Comparison of ENCODE assay signal across 23 mouse cellular contexts in genomic region chr17:90425974-90426373, GRCm38 (mm10).
DNase-seq lines count a peak whose midpoint lies in the region; TF ChIP-seq lines count a peak whose summit lies in the region.
"Had no signal": no experiment of that assay in that cellular context is flagged by ENCODE, and none has a peak within 500 bp of the region (broad histone marks: within the 10 kb centered on the region; RNA-seq: fewer than 3 reads in every experiment).

No protein-coding gene starts in this region.

- H3K4me1 ChIP-seq in embryonic facial prominence, embryonic 10.5 days: no peaks in the 10 kb centered on the region
- H3K4me1 ChIP-seq: embryonic facial prominence, embryonic 13.5 days; forebrain, embryonic 13.5 days; heart, embryonic 13.5 days; midbrain, embryonic 15.5 days; neural tube, embryonic 12.5 days had no signal

- H3K9me3 ChIP-seq in embryonic facial prominence, embryonic 10.5 days: no peaks in the 10 kb centered on the region
- H3K9me3 ChIP-seq: embryonic facial prominence, embryonic 13.5 days; forebrain, embryonic 13.5 days; heart, embryonic 13.5 days; midbrain, embryonic 15.5 days; neural tube, embryonic 12.5 days had no signal

- intact Hi-C loops in left cerebral cortex, postnatal 36 days (cut with DNase I): no loop called here

- no peak overlapping the region for H3K4me3 ChIP-seq in layer of hippocampus, adult 2 months
- no peak overlapping the region for H3K4me3 ChIP-seq in embryonic facial prominence, embryonic 10.5 days
- H3K4me3 ChIP-seq: embryonic facial prominence, embryonic 13.5 days; erythroblast, embryonic 14.5 days; forebrain, embryonic 13.5 days; heart, adult 2 months; heart, embryonic 13.5 days; left cerebral cortex, adult 2 months; midbrain, embryonic 15.5 days; neural tube, embryonic 12.5 days had no signal

- no peaks in the 10 kb centered on the region for H3K27me3 ChIP-seq in embryonic facial prominence, embryonic 10.5 days (replicated peaks; ENCODE audit: low read depth, poor library complexity, severe bottlenecking)
- H3K27me3 ChIP-seq: embryonic facial prominence, embryonic 13.5 days; forebrain, embryonic 13.5 days; heart, embryonic 13.5 days; midbrain, embryonic 15.5 days; neural tube, embryonic 12.5 days had no signal

- TF ChIP-seq CTCF in layer of hippocampus, adult 2 months (conservative IDR thresholded peaks at IDR 0.05): no peak

- peak in 1 of 2 experiments; percentile 39 for DNase-seq in layer of hippocampus, adult 2 months (ENCODE audit: low spot score in 2 of 2)
- DNase-seq in layer of hippocampus, postnatal 25 days (ENCODE audit: extremely low spot score in 1 of 2, low spot score in 1 of 2): no peak
- peak; percentile 86 for DNase-seq in cerebellum, adult 11-12 months
- DNase-seq in cerebellum, adult 8-10 months: peak; percentile 75
- DNase-seq in cerebellum, postnatal 36 days: peak; percentile 69 to 78
- no peak for DNase-seq in embryonic facial prominence, embryonic 10.5 days (ENCODE audit: low spot score)
- DNase-seq in left cerebral cortex, postnatal 36 days (ENCODE audit: low spot score in 2 of 2): no peak
- DNase-seq: adrenal gland, adult 8-10 months; gastrocnemius, postnatal 14 days; heart, adult 2 months; heart, postnatal 14 days; kidney, adult 11 months; liver, postnatal 0 days; right cerebral cortex, postnatal 25 days; thymus, postnatal 4 days had no signal

- peak overlapping the region; percentile 54 for H3K27ac ChIP-seq in layer of hippocampus, adult 2 months
- H3K27ac ChIP-seq in embryonic facial prominence, embryonic 10.5 days (replicated peaks): no peak overlapping the region
- H3K27ac ChIP-seq: embryonic facial prominence, embryonic 13.5 days; forebrain, embryonic 13.5 days; heart, adult 2 months; heart, embryonic 13.5 days; left cerebral cortex, adult 2 months; macrophage; midbrain, embryonic 15.5 days; neural tube, embryonic 12.5 days had no signal

- 85% methylated on average over 3 of the region's 3 CpGs for WGBS in embryonic facial prominence, embryonic 10.5 days

- H3K36me3 ChIP-seq in embryonic facial prominence, embryonic 10.5 days (replicated peaks): no peaks in the 10 kb centered on the region
- H3K36me3 ChIP-seq: embryonic facial prominence, embryonic 13.5 days; heart, embryonic 13.5 days; midbrain, embryonic 15.5 days; neural tube, embryonic 12.5 days had no signal

Comparison
In these comparisons a context has a peak if more than half of its experiments do, and no peak if none do; other contexts are left out.
1. DNase-seq: peak in cerebellum, adult 11-12 months (single experiment), cerebellum, adult 8-10 months (single experiment) and cerebellum, postnatal 36 days (2 of 2); none in layer of hippocampus, postnatal 25 days (0 of 2), embryonic facial prominence, embryonic 10.5 days (single experiment) and left cerebral cortex, postnatal 36 days (0 of 2).